ENCODE assay signal across 9 mouse cellular contexts in the genomic region with DNA sequence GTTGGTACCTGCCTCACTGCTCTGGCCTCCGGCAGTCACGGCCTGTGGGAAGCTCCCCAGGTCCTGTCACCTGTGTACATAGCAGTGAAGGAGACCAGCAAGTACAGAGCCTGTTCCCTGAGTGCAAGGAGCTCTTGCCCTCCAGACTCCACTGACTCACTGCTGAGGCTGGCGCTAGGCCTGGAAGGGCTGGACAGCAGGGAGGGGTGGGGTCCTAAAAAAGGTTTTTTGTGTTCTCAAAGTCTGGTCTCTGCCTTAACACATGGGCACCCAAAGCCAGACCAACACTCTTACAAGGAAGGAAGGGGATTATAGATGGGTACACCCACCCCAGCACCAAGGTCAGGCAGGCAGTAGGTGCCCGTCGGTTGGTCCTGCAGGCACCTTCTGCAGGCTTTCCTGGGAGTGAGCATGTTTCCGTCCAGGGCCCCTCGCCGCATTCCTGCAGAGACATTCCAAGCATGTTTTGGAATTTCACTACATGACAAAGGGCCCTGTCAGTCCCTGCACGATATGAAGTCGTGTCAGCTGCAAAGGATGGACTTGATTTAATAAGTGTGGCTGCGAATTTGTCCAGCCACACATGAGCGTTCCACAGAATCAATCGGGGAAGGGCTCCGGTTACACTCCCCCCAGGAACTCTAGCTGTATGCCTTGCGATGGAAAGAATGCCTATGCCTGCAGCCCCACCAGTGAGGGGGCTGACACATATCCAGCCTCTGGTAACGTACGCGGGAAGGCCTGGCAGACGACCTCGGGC. TPM values are rescaled to one million over a fixed set of nuclear protein-coding genes. Genes with fewer than 3 reads are reported as not detected.
A peak's percentile ranks its signal among the peaks of the same experiment; 100 is the strongest.
DNase-seq lines count a peak whose midpoint lies in the region; ATAC-seq and TF ChIP-seq lines count a peak whose summit lies in the region.
"Had no signal": no experiment of that assay in that cellular context is flagged by ENCODE, and none has a peak within 500 bp of the region (broad histone marks: within the 10 kb centered on the region; RNA-seq: fewer than 3 reads in every experiment).

No protein-coding gene starts in this region.

- H3K27me3 ChIP-seq in midbrain, embryonic 16.5 days (ENCODE audit: control insufficient read depth, insufficient read depth, low read depth, low read length), result no peaks in the 10 kb centered on the region
- no peaks in the 10 kb centered on the region for H3K27me3 ChIP-seq in midbrain, embryonic 14.5 days (ENCODE audit: control insufficient read depth, insufficient read depth, low read length)
- no peaks in the 10 kb centered on the region for H3K27me3 ChIP-seq in forebrain, embryonic 11.5 days (ENCODE audit: control insufficient read depth, insufficient read depth, low read length)
- H3K27me3 ChIP-seq in stomach, embryonic 14.5 days (ENCODE audit: control insufficient read depth, insufficient read depth, low read length), result no peaks in the 10 kb centered on the region
- no peaks in the 10 kb centered on the region for H3K27me3 ChIP-seq in liver, postnatal 0 days (ENCODE audit: insufficient read depth, low read length)

- H3K4me2 ChIP-seq in midbrain, embryonic 16.5 days (ENCODE audit: low read length), result no peak overlapping the region
- H3K4me2 ChIP-seq in midbrain, embryonic 14.5 days (ENCODE audit: low read length), result no peak overlapping the region
- H3K4me2 ChIP-seq in forebrain, embryonic 11.5 days (ENCODE audit: low read depth, low read length, severe bottlenecking), result no peak overlapping the region
- no peak overlapping the region for H3K4me2 ChIP-seq in stomach, embryonic 14.5 days (replicated peaks; ENCODE audit: low read depth, low read length)
- no peak overlapping the region for H3K4me2 ChIP-seq in liver, postnatal 0 days (ENCODE audit: low read depth, low read length)

- no peaks in the 10 kb centered on the region for H3K36me3 ChIP-seq in midbrain, embryonic 16.5 days (ENCODE audit: control insufficient read depth, insufficient read depth, low read length)
- no peaks in the 10 kb centered on the region for H3K36me3 ChIP-seq in midbrain, embryonic 14.5 days (ENCODE audit: control insufficient read depth, insufficient read depth, low read length)
- H3K36me3 ChIP-seq in forebrain, embryonic 11.5 days (ENCODE audit: control insufficient read depth, insufficient read depth, low read length), result no peaks in the 10 kb centered on the region
- no peaks in the 10 kb centered on the region for H3K36me3 ChIP-seq in stomach, embryonic 14.5 days (ENCODE audit: control insufficient read depth, insufficient read depth, low read length)
- H3K36me3 ChIP-seq in liver, postnatal 0 days (replicated peaks; ENCODE audit: insufficient read depth, low read length), result no peaks in the 10 kb centered on the region

- no peak overlapping the region for H3K27ac ChIP-seq in midbrain, embryonic 16.5 days (ENCODE audit: low read length)
- H3K27ac ChIP-seq in midbrain, embryonic 14.5 days (replicated peaks; ENCODE audit: low read depth, low read length), result no peak overlapping the region
- H3K27ac ChIP-seq in forebrain, embryonic 11.5 days (ENCODE audit: low read depth, low read length), result peak overlapping the region; percentile 18; the same call in 1 of the 2 replicates
- H3K27ac ChIP-seq in stomach, embryonic 14.5 days (ENCODE audit: low read length), result peak overlapping the region; percentile 72
- no peak overlapping the region for H3K27ac ChIP-seq in liver, postnatal 0 days (ENCODE audit: low read depth)
- H3K27ac ChIP-seq: liver, embryonic 14.5 days had no signal

- no peak for TF ChIP-seq EP300 in liver, postnatal 0 days (IDR thresholded peaks at IDR 0.05; ENCODE audit: low read depth)

- no peak for DNase-seq in midbrain, embryonic 14.5 days
- peak; percentile 61 for DNase-seq in forebrain, embryonic 11.5 days (ENCODE audit: low spot score)
- DNase-seq in hindlimb bud, embryonic 11.5 days (ENCODE audit: extremely low spot score, low read depth, low spot score), result peak; percentile 50
- no peak for DNase-seq in layer of hippocampus, postnatal 36 days
- no peak for DNase-seq in cerebellum, adult 9-10 months
- no peak for DNase-seq in liver, postnatal 0 days

- WGBS in midbrain, embryonic 16.5 days, result 44% methylated on average over 20 of the region's 20 CpGs
- WGBS in midbrain, embryonic 14.5 days, result 39% methylated on average over 20 of the region's 20 CpGs
- 54% methylated on average over 20 of the region's 20 CpGs for WGBS in forebrain, embryonic 11.5 days
- WGBS in stomach, embryonic 14.5 days, result 28% methylated on average over 20 of the region's 20 CpGs
- 72% methylated on average over 20 of the region's 20 CpGs for WGBS in liver, postnatal 0 days (ENCODE audit: insufficient replicate concordance)

- no peak for TF ChIP-seq CTCF in liver, postnatal 0 days (IDR thresholded peaks at IDR 0.05; ENCODE audit: low read depth)

- H3K9me3 ChIP-seq in midbrain, embryonic 16.5 days (replicated peaks; ENCODE audit: control insufficient read depth, low read length, poor library complexity, severe bottlenecking), result no peaks in the 10 kb centered on the region
- H3K9me3 ChIP-seq in midbrain, embryonic 14.5 days (ENCODE audit: control insufficient read depth, low read length), result no peaks in the 10 kb centered on the region
- H3K9me3 ChIP-seq in forebrain, embryonic 11.5 days (ENCODE audit: control insufficient read depth, low read length), result no peaks in the 10 kb centered on the region
- H3K9me3 ChIP-seq in stomach, embryonic 14.5 days (ENCODE audit: control insufficient read depth, low read depth, low read length), result no peaks in the 10 kb centered on the region
- H3K9me3 ChIP-seq in liver, postnatal 0 days (ENCODE audit: low read length), result no peaks in the 10 kb centered on the region

- H3K9ac ChIP-seq in midbrain, embryonic 16.5 days (ENCODE audit: low read depth, low read length), result 0 out of 2 replicates have a peak overlapping the region, but pooled peaks have one; percentile 11
- H3K9ac ChIP-seq in midbrain, embryonic 14.5 days (replicated peaks; ENCODE audit: low read length), result no peak overlapping the region; the same call in 1 of the 2 replicates
- H3K9ac ChIP-seq in forebrain, embryonic 11.5 days (ENCODE audit: low read length), result no peak overlapping the region
- H3K9ac ChIP-seq in stomach, embryonic 14.5 days (replicated peaks; ENCODE audit: low read depth, low read length), result no peak overlapping the region; the same call in 1 of the 2 replicates
- H3K9ac ChIP-seq in liver, postnatal 0 days (replicated peaks), result no peak overlapping the region
- H3K9ac ChIP-seq: liver, embryonic 14.5 days had no signal

- H3K4me1 ChIP-seq in midbrain, embryonic 16.5 days (ENCODE audit: control insufficient read depth, insufficient read depth, low read length), result peaks cover 13% of the 10 kb centered on the region; the same call in 1 of the 2 replicates
- peaks cover 9% of the 10 kb centered on the region; the same call in 1 of the 2 replicates for H3K4me1 ChIP-seq in midbrain, embryonic 14.5 days (ENCODE audit: control insufficient read depth, insufficient read depth, low read length)
- H3K4me1 ChIP-seq in forebrain, embryonic 11.5 days (replicated peaks; ENCODE audit: control insufficient read depth, insufficient read depth, low read length), result peaks cover 12% of the 10 kb centered on the region; the same call in 1 of the 2 replicates
- peaks cover 20% of the 10 kb centered on the region; the same call in 1 of the 2 replicates for H3K4me1 ChIP-seq in stomach, embryonic 14.5 days (ENCODE audit: control insufficient read depth, insufficient read depth, low read length)
- H3K4me1 ChIP-seq in liver, postnatal 0 days (ENCODE audit: insufficient read depth), result peaks cover 10% of the 10 kb centered on the region; the same call in 1 of the 2 replicates

- ATAC-seq in midbrain, embryonic 16.5 days, result no peak
- ATAC-seq in midbrain, embryonic 14.5 days (ENCODE audit: low FRiP score, low TSS enrichment), result no peak
- no peak for ATAC-seq in forebrain, embryonic 11.5 days (replicated peaks; ENCODE audit: low FRiP score)
- ATAC-seq in stomach, embryonic 14.5 days (ENCODE audit: insufficient number of reproducible peaks, insufficient read depth, low FRiP score, low read depth), result peak; percentile 69
- no peak for ATAC-seq in liver, postnatal 0 days

- H3K4me3 ChIP-seq in midbrain, embryonic 16.5 days (ENCODE audit: low read depth, low read length), result no peak overlapping the region
- no peak overlapping the region for H3K4me3 ChIP-seq in midbrain, embryonic 14.5 days (replicated peaks; ENCODE audit: low read depth, low read length)
- H3K4me3 ChIP-seq in forebrain, embryonic 11.5 days (ENCODE audit: low read depth, low read length), result no peak overlapping the region
- no peak overlapping the region for H3K4me3 ChIP-seq in stomach, embryonic 14.5 days (ENCODE audit: low read depth, low read length)
- no peak overlapping the region for H3K4me3 ChIP-seq in liver, postnatal 0 days (ENCODE audit: low read depth, low read length)

RNA-seq across cellular contexts. Expression of gene Morn1, which starts 47.5 kb away (rescaled TPM):
- 7.3 and 8.9 TPM in 2 replicates for polyA plus RNA-seq in midbrain, embryonic 16.5 days (2015; fragmentation: Nextera tagmentation; extraction: Ambion mirVana)
- 6.0 and 6.4 TPM in 2 replicates for polyA plus RNA-seq in midbrain, embryonic 14.5 days (2014; fragmentation: Nextera tagmentation; extraction: Ambion mirVana)
- 4.8 TPM in 2 replicates for polyA plus RNA-seq in forebrain, embryonic 11.5 days (2014; fragmentation: Nextera tagmentation; extraction: Ambion mirVana)
- polyA plus RNA-seq in stomach, embryonic 14.5 days (2014; fragmentation: Nextera tagmentation; extraction: Ambion mirVana), result 4.1 and 4.8 TPM in 2 replicates
- 10 to 100 TPM; 11.6 to 12.6 TPM for total RNA-seq in layer of hippocampus, postnatal 36 days (2021)
- 2.2 TPM in 2 replicates for polyA plus RNA-seq in liver, postnatal 0 days (2015; fragmentation: Nextera tagmentation; extraction: Ambion mirVana)

RNA-seq across cellular contexts. Expression of gene Rer1, which starts 47.7 kb away (rescaled TPM):
- 121 and 124 TPM in 2 replicates for polyA plus RNA-seq in midbrain, embryonic 16.5 days (2015; fragmentation: Nextera tagmentation; extraction: Ambion mirVana)
- polyA plus RNA-seq in midbrain, embryonic 14.5 days (2014; fragmentation: Nextera tagmentation; extraction: Ambion mirVana), result 139 and 148 TPM in 2 replicates
- polyA plus RNA-seq in forebrain, embryonic 11.5 days (2014; fragmentation: Nextera tagmentation; extraction: Ambion mirVana), result 130 and 137 TPM in 2 replicates
- polyA plus RNA-seq in stomach, embryonic 14.5 days (2014; fragmentation: Nextera tagmentation; extraction: Ambion mirVana), result 174 and 183 TPM in 2 replicates
- total RNA-seq in layer of hippocampus, postnatal 36 days (2021), result 10 to 100 TPM; 65.6 to 68.8 TPM
- 111 and 118 TPM in 2 replicates for polyA plus RNA-seq in liver, postnatal 0 days (2015; fragmentation: Nextera tagmentation; extraction: Ambion mirVana)

Comparison
In these comparisons a context has a peak if more than half of its experiments do, and no peak if none do; other contexts are left out.
1. H3K27ac ChIP-seq: peak in forebrain, embryonic 11.5 days (single experiment) and stomach, embryonic 14.5 days (single experiment); none in midbrain, embryonic 16.5 days (single experiment), midbrain, embryonic 14.5 days (single experiment) and liver, postnatal 0 days (single experiment).
2. DNase-seq: peak in forebrain, embryonic 11.5 days (single experiment) and hindlimb bud, embryonic 11.5 days (single experiment); none in midbrain, embryonic 14.5 days (single experiment), layer of hippocampus, postnatal 36 days (0 of 2), cerebellum, adult 9-10 months (single experiment) and liver, postnatal 0 days (single experiment).